Comparison of ENCODE assay signal across 18 mouse cellular contexts in genomic region chr2:157322029-157322766, GRCm38 (mm10). TPM values are rescaled to one million over a fixed set of nuclear protein-coding genes. Genes with fewer than 3 reads are reported as not detected.
DNase-seq lines count a peak whose midpoint lies in the region; ATAC-seq and TF ChIP-seq lines count a peak whose summit lies in the region.
"Had no signal": no experiment of that assay in that cellular context is flagged by ENCODE, and none has a peak within 500 bp of the region (broad histone marks: within the 10 kb centered on the region; RNA-seq: fewer than 3 reads in every experiment).

No protein-coding gene starts in this region.

- no peak overlapping the region for H3K4me2 ChIP-seq in hindbrain, embryonic 13.5 days
- no peak overlapping the region for H3K4me2 ChIP-seq in hindbrain, embryonic 11.5 days (replicated peaks; ENCODE audit: low read depth, low read length)
- H3K4me2 ChIP-seq in forebrain, embryonic 12.5 days, result no peak overlapping the region
- no peak overlapping the region for H3K4me2 ChIP-seq in hindbrain, embryonic 16.5 days (ENCODE audit: low read length)
- H3K4me2 ChIP-seq: embryonic facial prominence, embryonic 15.5 days; stomach, embryonic 15.5 days had no signal

- H3K4me1 ChIP-seq in hindbrain, embryonic 13.5 days (replicated peaks), result peaks cover 36% of the 10 kb centered on the region
- H3K4me1 ChIP-seq in hindbrain, embryonic 11.5 days (replicated peaks; ENCODE audit: control insufficient read depth, insufficient read depth, low read length), result no peaks in the 10 kb centered on the region
- peaks cover 3% of the 10 kb centered on the region; the same call in 1 of the 2 replicates for H3K4me1 ChIP-seq in forebrain, embryonic 12.5 days
- H3K4me1 ChIP-seq in hindbrain, embryonic 16.5 days (ENCODE audit: control insufficient read depth, insufficient read depth, low read depth, low read length), result peaks cover 14% of the 10 kb centered on the region

- H3K27ac ChIP-seq in hindbrain, embryonic 13.5 days, result peak overlapping the region; percentile 66
- H3K27ac ChIP-seq in hindbrain, embryonic 11.5 days (ENCODE audit: low read depth, low read length), result no peak overlapping the region
- peak overlapping the region; percentile 43; the same call in 1 of the 2 replicates for H3K27ac ChIP-seq in forebrain, embryonic 12.5 days
- peak overlapping the region; percentile 44 for H3K27ac ChIP-seq in hindbrain, embryonic 16.5 days (ENCODE audit: low read depth, low read length)
- H3K27ac ChIP-seq: embryonic facial prominence, embryonic 15.5 days; stomach, embryonic 15.5 days had no signal

- TF ChIP-seq CTCF in brain, embryonic 14.5 days (IDR thresholded peaks at IDR 0.05; ENCODE audit: borderline replicate concordance, extremely low read depth, insufficient read depth, insufficient read length), result no peak

- no peaks in the 10 kb centered on the region for H3K27me3 ChIP-seq in hindbrain, embryonic 13.5 days
- H3K27me3 ChIP-seq in hindbrain, embryonic 11.5 days (ENCODE audit: control insufficient read depth, insufficient read depth, low read length), result no peaks in the 10 kb centered on the region
- no peaks in the 10 kb centered on the region for H3K27me3 ChIP-seq in forebrain, embryonic 12.5 days
- no peaks in the 10 kb centered on the region for H3K27me3 ChIP-seq in hindbrain, embryonic 16.5 days (replicated peaks; ENCODE audit: control insufficient read depth, insufficient read depth, low read length)
- H3K27me3 ChIP-seq: embryonic facial prominence, embryonic 15.5 days; stomach, embryonic 15.5 days had no signal

- no peak overlapping the region for H3K9ac ChIP-seq in hindbrain, embryonic 13.5 days
- H3K9ac ChIP-seq in hindbrain, embryonic 11.5 days (ENCODE audit: low read depth, low read length), result no peak overlapping the region
- H3K9ac ChIP-seq in forebrain, embryonic 12.5 days, result no peak overlapping the region
- H3K9ac ChIP-seq in hindbrain, embryonic 16.5 days (ENCODE audit: low read depth, low read length), result no peak overlapping the region
- H3K9ac ChIP-seq: embryonic facial prominence, embryonic 15.5 days; liver, postnatal 0 days; stomach, embryonic 15.5 days had no signal

- DNase-seq in hindbrain, embryonic 11.5 days (ENCODE audit: low spot score), result no peak
- DNase-seq in brain, embryonic 14.5 days (ENCODE audit: low read depth), result peak; percentile 67
- no peak for DNase-seq in frontal cortex, postnatal 25 days (ENCODE audit: low spot score in 2 of 2)
- DNase-seq in ovary, postnatal 36 days (ENCODE audit: low spot score), result no peak
- DNase-seq: cerebellum, adult 8-10 months; gastrocnemius, postnatal 25 days; kidney, adult 8-10 months; kidney, postnatal 25 days; liver; liver, postnatal 0 days; right cerebral cortex, postnatal 14 days had no signal

- no peak for TF ChIP-seq POLR2A in brain, embryonic 14.5 days (IDR thresholded peaks at IDR 0.05; ENCODE audit: borderline replicate concordance, extremely low read depth, insufficient read depth, insufficient read length, poor library complexity, severe bottlenecking)

- ATAC-seq in hindbrain, embryonic 13.5 days (ENCODE audit: low FRiP score), result 0 out of 2 replicates have a peak, but pooled peaks have one; percentile 22
- ATAC-seq in hindbrain, embryonic 11.5 days (ENCODE audit: low FRiP score), result no peak
- ATAC-seq in forebrain, embryonic 12.5 days (ENCODE audit: low FRiP score), result no peak
- ATAC-seq in hindbrain, embryonic 16.5 days, result 0 out of 2 replicates have a peak, but pooled peaks have one; percentile 30
- ATAC-seq: liver, postnatal 0 days had no signal

- H3K4me3 ChIP-seq in hindbrain, embryonic 13.5 days, result no peak overlapping the region
- no peak overlapping the region for H3K4me3 ChIP-seq in hindbrain, embryonic 11.5 days (ENCODE audit: low read depth, low read length)
- no peak overlapping the region for H3K4me3 ChIP-seq in forebrain, embryonic 12.5 days (replicated peaks)
- no peak overlapping the region for H3K4me3 ChIP-seq in hindbrain, embryonic 16.5 days (ENCODE audit: low read length)
- H3K4me3 ChIP-seq: embryonic facial prominence, embryonic 15.5 days; stomach, embryonic 15.5 days had no signal

- peaks cover 87% of the 10 kb centered on the region for H3K36me3 ChIP-seq in hindbrain, embryonic 13.5 days
- H3K36me3 ChIP-seq in hindbrain, embryonic 11.5 days (ENCODE audit: control insufficient read depth, insufficient read depth, low read length), result peaks cover 31% of the 10 kb centered on the region
- H3K36me3 ChIP-seq in forebrain, embryonic 12.5 days (replicated peaks), result peaks cover 91% of the 10 kb centered on the region
- peaks cover 28% of the 10 kb centered on the region for H3K36me3 ChIP-seq in hindbrain, embryonic 16.5 days (ENCODE audit: control insufficient read depth, insufficient read depth, low read length)

- no peaks in the 10 kb centered on the region for H3K9me3 ChIP-seq in hindbrain, embryonic 13.5 days
- no peaks in the 10 kb centered on the region for H3K9me3 ChIP-seq in hindbrain, embryonic 11.5 days (ENCODE audit: control insufficient read depth, low read length)
- no peaks in the 10 kb centered on the region for H3K9me3 ChIP-seq in forebrain, embryonic 12.5 days
- no peaks in the 10 kb centered on the region for H3K9me3 ChIP-seq in hindbrain, embryonic 16.5 days (ENCODE audit: control insufficient read depth, low read length)
- H3K9me3 ChIP-seq: embryonic facial prominence, embryonic 15.5 days; stomach, embryonic 15.5 days had no signal

- 79% methylated on average over 5 of the region's 5 CpGs for WGBS in hindbrain, embryonic 13.5 days
- 93% methylated on average over 5 of the region's 5 CpGs for WGBS in hindbrain, embryonic 11.5 days
- 86% methylated on average over 5 of the region's 5 CpGs for WGBS in forebrain, embryonic 12.5 days
- 56% methylated on average over 5 of the region's 5 CpGs for WGBS in hindbrain, embryonic 16.5 days

RNA-seq across cellular contexts. Expression of gene Ghrh, which starts 25.1 kb away (rescaled TPM):
- 0.48 and 1.1 TPM in 2 replicates for polyA plus RNA-seq in hindbrain, embryonic 13.5 days (2015; fragmentation: Nextera tagmentation; extraction: Ambion mirVana)
- polyA plus RNA-seq in hindbrain, embryonic 11.5 days (2014; fragmentation: Nextera tagmentation; extraction: Ambion mirVana), result 1.0 TPM in 2 replicates
- polyA plus RNA-seq in brain, embryonic 14.5 days (2012; rRNA removed), result 2.1 and 2.8 TPM in 2 replicates
- 1.00 and 2.2 TPM in 2 replicates for polyA plus RNA-seq in forebrain, embryonic 12.5 days (2016; fragmentation: Nextera tagmentation; extraction: Ambion mirVana)
- polyA plus RNA-seq in hindbrain, embryonic 16.5 days (2015; fragmentation: Nextera tagmentation; extraction: Ambion mirVana), result 0.91 and 1.0 TPM in 2 replicates
- polyA plus RNA-seq: embryonic facial prominence, embryonic 15.5 days; heart, embryonic 16.5 days; liver, postnatal 0 days; spleen, adult 2 months had no signal

RNA-seq across cellular contexts. Expression of gene Mroh8, which starts 42.8 kb away (rescaled TPM):
- polyA plus RNA-seq in hindbrain, embryonic 13.5 days (2015; fragmentation: Nextera tagmentation; extraction: Ambion mirVana), result 0.43 and 0.58 TPM in 2 replicates
- polyA plus RNA-seq in hindbrain, embryonic 11.5 days (2014; fragmentation: Nextera tagmentation; extraction: Ambion mirVana), result 0.75 and 0.79 TPM in 2 replicates
- 0.34 and 0.38 TPM in 2 replicates for polyA plus RNA-seq in brain, embryonic 14.5 days (2012; rRNA removed)
- 0.67 and 0.88 TPM in 2 replicates for polyA plus RNA-seq in forebrain, embryonic 12.5 days (2016; fragmentation: Nextera tagmentation; extraction: Ambion mirVana)
- 0.47 and 0.51 TPM in 2 replicates for polyA plus RNA-seq in hindbrain, embryonic 16.5 days (2015; fragmentation: Nextera tagmentation; extraction: Ambion mirVana)

RNA-seq across cellular contexts. Expression of gene Rpn2, which starts 43.4 kb away (rescaled TPM):
- 203 and 208 TPM in 2 replicates for polyA plus RNA-seq in hindbrain, embryonic 13.5 days (2015; fragmentation: Nextera tagmentation; extraction: Ambion mirVana)
- polyA plus RNA-seq in hindbrain, embryonic 11.5 days (2014; fragmentation: Nextera tagmentation; extraction: Ambion mirVana), result 227 and 256 TPM in 2 replicates
- polyA plus RNA-seq in brain, embryonic 14.5 days (2012; rRNA removed), result 195 and 208 TPM in 2 replicates
- 217 and 221 TPM in 2 replicates for polyA plus RNA-seq in forebrain, embryonic 12.5 days (2016; fragmentation: Nextera tagmentation; extraction: Ambion mirVana)
- 237 and 246 TPM in 2 replicates for polyA plus RNA-seq in hindbrain, embryonic 16.5 days (2015; fragmentation: Nextera tagmentation; extraction: Ambion mirVana)

RNA-seq across cellular contexts. Expression of gene Manbal, which starts 45.2 kb away (rescaled TPM):
- polyA plus RNA-seq in hindbrain, embryonic 13.5 days (2015; fragmentation: Nextera tagmentation; extraction: Ambion mirVana), result 91.7 and 95.8 TPM in 2 replicates
- polyA plus RNA-seq in hindbrain, embryonic 11.5 days (2014; fragmentation: Nextera tagmentation; extraction: Ambion mirVana), result 36.2 and 37.2 TPM in 2 replicates
- polyA plus RNA-seq in brain, embryonic 14.5 days (2012; rRNA removed), result 80.2 and 93.0 TPM in 2 replicates
- 68.8 and 69.4 TPM in 2 replicates for polyA plus RNA-seq in forebrain, embryonic 12.5 days (2016; fragmentation: Nextera tagmentation; extraction: Ambion mirVana)
- 120 and 123 TPM in 2 replicates for polyA plus RNA-seq in hindbrain, embryonic 16.5 days (2015; fragmentation: Nextera tagmentation; extraction: Ambion mirVana)

Comparison
In these comparisons a context has a peak if more than half of its experiments do, and no peak if none do; other contexts are left out.
1. ATAC-seq: peak in hindbrain, embryonic 13.5 days (single experiment) and hindbrain, embryonic 16.5 days (single experiment); none in hindbrain, embryonic 11.5 days (single experiment) and forebrain, embryonic 12.5 days (single experiment).